Mouse (Mus musculus): Measurements from ENCODE around the gene Zfp747.

DNA sequence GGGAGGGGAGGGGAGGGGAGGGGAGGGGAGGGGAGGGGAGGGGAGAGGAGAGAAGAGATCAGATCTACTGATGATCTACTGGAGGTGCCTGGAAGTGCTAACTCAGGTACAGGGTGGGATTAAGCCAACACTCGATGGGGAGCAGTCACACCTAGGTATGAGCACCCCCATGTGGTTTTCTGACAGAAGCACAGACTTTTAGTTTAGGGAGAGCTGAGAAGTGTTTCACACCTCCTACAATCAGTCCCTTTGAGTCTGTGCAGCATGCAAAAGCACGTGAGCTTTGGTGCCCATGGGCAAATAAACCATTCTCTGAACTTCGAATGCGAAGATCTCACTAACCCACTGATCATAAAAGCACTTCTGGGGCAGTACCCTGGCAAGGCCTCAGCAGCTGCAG, 33.5 kb downstream of the Zfp747 start:
- TF ChIP-seq EP300 (optimal IDR thresholded peaks at IDR 0.05) (no peak), CTCF (IDR thresholded peaks at IDR 0.05; ENCODE audit: low read depth) (peak; percentile 63)

All from stomach, postnatal 0 days (tissue).